Mouse (Mus musculus) thymus, adult 2 months (tissue): ENCODE data around the gene Kif1bp. TPM values are rescaled to one million over a fixed set of nuclear protein-coding genes. Genes with fewer than 3 reads are reported as not detected.

ENCODE experiments used
- DNase-seq: peaks from one replicate; pipeline ENCODE4 v3.0.0; 2021
- H3K27ac ChIP-seq: fragments of 200-500 bp; 2 replicates; pipeline ENCODE4 v1.5.1; 2012; ENCODE audit warnings: low read length, control low read depth; ENCODE audit not compliant: control insufficient read depth, insufficient read depth
- H3K27me3 ChIP-seq: fragments of 200-500 bp; 2 replicates; pipeline ENCODE4 v1.6.1; 2012; ENCODE audit warnings: mild to moderate bottlenecking, low read length, moderate library complexity, mixed read lengths; ENCODE audit not compliant: control insufficient read depth, insufficient read depth
- H3K36me3 ChIP-seq: fragments of 200-500 bp; 2 replicates; pipeline ENCODE4 v1.6.1; 2012; ENCODE audit warnings: mild to moderate bottlenecking, low read length, moderate library complexity; ENCODE audit not compliant: control insufficient read depth, insufficient read depth
- H3K4me1 ChIP-seq: fragments of 200-500 bp; replicated peaks from 2 replicates; pipeline ENCODE4 v1.6.1; 2012; ENCODE audit warnings: low read length; ENCODE audit not compliant: control insufficient read depth, insufficient read depth
- H3K4me3 ChIP-seq: fragments of 200-500 bp; 2 replicates; pipeline ENCODE4 v1.5.1; 2012; ENCODE audit warnings: mild to moderate bottlenecking, low read length, control low read depth, moderate library complexity; ENCODE audit not compliant: control insufficient read depth, insufficient read depth
- CTCF ChIP-seq: fragments of 200-500 bp; IDR thresholded peaks from 2 replicates; pipeline ENCODE4 v1.5.1; 2012; ENCODE audit warnings: mild to moderate bottlenecking, control low read depth, low read length, moderate library complexity, borderline replicate concordance; ENCODE audit not compliant: control insufficient read depth, poor library complexity, insufficient read depth; ENCODE audit errors: extremely low read depth
- POLR2A ChIP-seq: fragments of 200-500 bp; IDR thresholded peaks from 2 replicates; pipeline ENCODE4 v1.6.1; 2012; ENCODE audit warnings: mild to moderate bottlenecking, low read length, control low read depth, moderate library complexity; ENCODE audit not compliant: control insufficient read depth, poor library complexity, insufficient read depth; ENCODE audit errors: extremely low read depth
- WGBS: fragments of 180-500 bp; shearing (Covaris S2); methylation state at CpG from one replicate; pipeline ENCODE4 v1.1.7; 2018; 5-methylcytosine and 5-hydroxymethylcytosine counted together
- polyA plus RNA-seq: library from polyadenylated mRNA; depleted of rRNA; stranded (reverse); fragments of >200 nt; gene quantifications from 2 replicates; pipeline ENCODE4 v1.2.3, GENCODE M21; 2012

Kif1bp gene
- polyA plus RNA-seq, 1 experiment = 45.7 TPM

GRCm38 (mm10) chr10:62568861-62569260 is 9.4 kb downstream of the Kif1bp start:
- Histone ChIP-seq H3K4me3 (no peak overlapping the region), H3K27me3 (no peaks in the 10 kb centered on the region), H3K4me1 (no peaks in the 10 kb centered on the region), H3K36me3 (peaks cover 53% of the 10 kb centered on the region), H3K27ac (no peak overlapping the region)
- no peak for DNase-seq
- 67% methylated on average over 4 of the region's 4 CpGs for WGBS
- TF ChIP-seq POLR2A (no peak), CTCF (no peak)

- Histone ChIP-seq H3K4me3 (no peak overlapping the region), H3K36me3 (peaks cover 6% of the 10 kb centered on the region), H3K27ac (no peak overlapping the region), H3K27me3 (no peaks in the 10 kb centered on the region), H3K4me1 (peaks cover 9% of the 10 kb centered on the region)
- DNase-seq = peak; percentile 32
- whole genome bisulfite sequencing = 100% methylated on average over 1 of the region's 1 CpGs
- TF ChIP-seq POLR2A = no peak
- TF ChIP-seq CTCF = peak; percentile 61; the same call in 1 of the 2 replicates
These were observed 20.5 kb downstream of the Kif1bp start for GRCm38 (mm10) chr10:62557736-62558135.

GRCm38 (mm10) chr10:62556558-62556901 is 21.7 kb downstream of the Kif1bp start:
- 55% methylated on average over 6 of the region's 6 CpGs for WGBS
- no peak for DNase-seq
- Histone ChIP-seq H3K36me3 (peaks cover 6% of the 10 kb centered on the region), H3K27me3 (no peaks in the 10 kb centered on the region), H3K4me3 (no peak overlapping the region), H3K4me1 (peaks cover 9% of the 10 kb centered on the region), H3K27ac (no peak overlapping the region)
- no peak for TF ChIP-seq CTCF
- TF ChIP-seq POLR2A = no peak

DNA sequence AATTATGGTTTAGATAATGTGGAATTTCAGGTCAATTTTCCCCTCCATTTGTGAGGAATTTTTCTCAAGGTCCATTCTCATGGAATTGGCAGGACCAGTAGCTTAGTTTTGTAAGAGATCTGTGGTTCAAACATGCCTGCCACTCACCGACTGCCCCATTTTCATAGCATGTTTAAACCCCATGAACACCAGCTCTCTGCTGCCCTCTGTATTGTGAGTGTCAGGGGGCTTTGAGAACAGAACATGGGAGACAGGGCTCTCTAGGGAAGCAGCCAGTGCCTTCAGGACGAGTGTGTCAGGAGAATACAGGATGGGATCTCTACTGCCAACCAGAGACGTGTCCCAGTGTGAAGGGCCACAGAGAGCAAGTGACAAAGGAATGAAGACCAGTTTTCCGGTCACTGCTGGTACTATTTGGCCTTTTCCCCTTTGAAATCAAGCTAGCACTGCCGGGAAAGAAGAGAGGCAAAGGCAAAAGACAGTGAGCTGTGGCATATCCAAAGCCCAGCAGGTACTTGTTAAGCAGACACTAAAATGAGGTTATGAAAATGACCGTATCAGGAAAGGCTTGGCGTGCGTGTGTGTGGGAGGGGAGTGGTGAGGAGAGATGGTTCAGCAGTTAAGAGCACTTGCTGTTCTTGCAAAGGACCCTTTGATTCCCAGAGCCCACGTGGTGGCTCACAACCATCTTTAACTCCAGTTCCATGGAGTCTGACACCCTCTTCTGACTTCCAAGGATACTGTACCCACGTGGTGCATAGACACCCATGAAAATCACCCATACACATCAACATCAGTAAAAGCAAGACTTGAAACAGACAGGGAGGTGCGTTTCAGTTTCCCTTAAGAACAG is 22.3 kb downstream of the Kif1bp start:
- peaks cover 9% of the 10 kb centered on the region for H3K4me1 ChIP-seq
- peaks cover 6% of the 10 kb centered on the region for H3K36me3 ChIP-seq
- TF ChIP-seq CTCF = no peak
- no peak for TF ChIP-seq POLR2A
- H3K27me3 ChIP-seq = no peaks in the 10 kb centered on the region
- WGBS = 68% methylated on average over 11 of the region's 11 CpGs
- H3K27ac ChIP-seq = no peak overlapping the region
- H3K4me3 ChIP-seq = no peak overlapping the region
- DNase-seq = peak; percentile 14

DNA sequence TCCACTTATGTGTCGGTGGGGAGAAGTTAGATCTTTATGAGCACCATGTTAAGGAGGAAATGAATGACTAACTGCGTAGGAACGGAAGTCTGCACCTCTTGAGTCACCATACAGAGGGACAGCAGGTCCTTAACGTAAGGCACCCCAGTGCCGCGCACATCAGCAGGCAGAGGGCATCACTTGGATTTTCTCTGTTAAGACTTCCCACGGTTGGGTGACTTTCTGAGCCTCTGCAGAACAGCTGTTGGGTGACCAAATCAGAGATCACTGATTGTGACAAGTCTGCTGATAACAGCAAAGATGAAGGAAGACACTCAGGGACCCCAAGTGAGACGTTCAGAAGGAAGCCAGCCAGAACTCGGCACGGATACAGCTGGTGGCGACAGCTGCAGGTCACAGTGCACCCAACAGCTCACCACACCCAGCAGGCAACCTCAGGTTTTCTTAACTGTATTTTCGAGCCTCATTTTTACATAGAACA is 24.6 kb downstream of the Kif1bp start:
- Histone ChIP-seq H3K36me3 (no peaks in the 10 kb centered on the region; the same call in 1 of the 2 replicates), H3K27me3 (no peaks in the 10 kb centered on the region), H3K4me3 (peak overlapping the region; percentile 14; the same call in 1 of the 2 replicates), H3K27ac (peak overlapping the region; percentile 65), H3K4me1 (peaks cover 12% of the 10 kb centered on the region)
- DNase-seq = peak; percentile 46
- 5% methylated on average over 12 of the region's 12 CpGs for WGBS
- TF ChIP-seq POLR2A (no peak), CTCF (no peak)

- Histone ChIP-seq H3K36me3 (no peaks in the 10 kb centered on the region), H3K27ac (no peak overlapping the region), H3K4me3 (no peak overlapping the region), H3K4me1 (peaks cover 10% of the 10 kb centered on the region), H3K27me3 (no peaks in the 10 kb centered on the region)
- 41% methylated on average over 7 of the region's 7 CpGs for WGBS
- no peak for DNase-seq
- TF ChIP-seq CTCF = no peak
These were observed 27.4 kb downstream of the Kif1bp start for GRCm38 (mm10) chr10:62550787-62551300.
